Mouse (Mus musculus) heart, adult 9 months (tissue): Measurements from ENCODE around the gene Zyg11b.
A peak's percentile ranks its signal among the peaks of the same experiment; 100 is the strongest.

Experiments used
- DNase-seq, 2 experiments: peaks; one replicate each; pipeline ENCODE4 v3.0.0; 2022; ENCODE audit warnings: low spot score in 2 of 2

Zyg11b gene

GRCm38 (mm10) chr4:108300670-108301373 is at the start of gene Zyg11b:
Gene Zyg11b, minus strand, starts transcription at chr4:108301096.
- peak; percentile 82 to 84 for DNase-seq

GRCm38 (mm10) chr4:108349836-108350547 is 49.1 kb upstream of the Zyg11b start:
- no peak for DNase-seq

GRCm38 (mm10) chr4:108349064-108349463 is 48.2 kb upstream of the Zyg11b start:
- no peak for DNase-seq

- DNase-seq, result peak in 1 of 2 experiments; percentile 29
These were observed 47.5 kb upstream of the Zyg11b start for GRCm38 (mm10) chr4:108348256-108348875.

- DNase-seq, result peak in 1 of 2 experiments; percentile 38
These were observed 46.2 kb upstream of the Zyg11b start for GRCm38 (mm10) chr4:108347111-108347510.

- no peak for DNase-seq
These were observed 44.9 kb upstream of the Zyg11b start for GRCm38 (mm10) chr4:108345826-108346225.

- DNase-seq, result no peak
These were observed 43.8 kb upstream of the Zyg11b start for GRCm38 (mm10) chr4:108344631-108345083.

GRCm38 (mm10) chr4:108339277-108339690 is 38.4 kb upstream of the Zyg11b start:
- DNase-seq, result peak in 1 of 2 experiments; percentile 53

- DNase-seq, result no peak
These were observed 37.9 kb upstream of the Zyg11b start for GRCm38 (mm10) chr4:108338811-108339210.

- DNase-seq, result no peak
These were observed 37.4 kb upstream of the Zyg11b start for GRCm38 (mm10) chr4:108338321-108338733.

GRCm38 (mm10) chr4:108337817-108338216 is 36.9 kb upstream of the Zyg11b start:
- no peak for DNase-seq

- no peak for DNase-seq
These were observed 35.9 kb upstream of the Zyg11b start for GRCm38 (mm10) chr4:108336765-108337164.

GRCm38 (mm10) chr4:108335413-108335812 is 34.5 kb upstream of the Zyg11b start:
- no peak for DNase-seq

GRCm38 (mm10) chr4:108332041-108332440 is 31.1 kb upstream of the Zyg11b start:
- DNase-seq, result no peak

GRCm38 (mm10) chr4:108329840-108330239 is 28.9 kb upstream of the Zyg11b start:
- DNase-seq, result no peak

GRCm38 (mm10) chr4:108327730-108328484 is 27.0 kb upstream of the Zyg11b start, which contains the start of gene Coa7:
Gene Coa7, plus strand, starts transcription at chr4:108328140.
- DNase-seq, result peak; percentile 94 to 97

- DNase-seq, result peak; percentile 41 to 50
These were observed 26.2 kb upstream of the Zyg11b start for GRCm38 (mm10) chr4:108327071-108327579.

- DNase-seq, result no peak
These were observed 22.7 kb upstream of the Zyg11b start for GRCm38 (mm10) chr4:108323588-108323987.

GRCm38 (mm10) chr4:108320627-108321380 is 19.9 kb upstream of the Zyg11b start:
- no peak for DNase-seq

- no peak for DNase-seq
These were observed 18.9 kb upstream of the Zyg11b start for GRCm38 (mm10) chr4:108319747-108320146.
